8 mouse cellular contexts compared by ENCODE assay signal in the genomic region with DNA sequence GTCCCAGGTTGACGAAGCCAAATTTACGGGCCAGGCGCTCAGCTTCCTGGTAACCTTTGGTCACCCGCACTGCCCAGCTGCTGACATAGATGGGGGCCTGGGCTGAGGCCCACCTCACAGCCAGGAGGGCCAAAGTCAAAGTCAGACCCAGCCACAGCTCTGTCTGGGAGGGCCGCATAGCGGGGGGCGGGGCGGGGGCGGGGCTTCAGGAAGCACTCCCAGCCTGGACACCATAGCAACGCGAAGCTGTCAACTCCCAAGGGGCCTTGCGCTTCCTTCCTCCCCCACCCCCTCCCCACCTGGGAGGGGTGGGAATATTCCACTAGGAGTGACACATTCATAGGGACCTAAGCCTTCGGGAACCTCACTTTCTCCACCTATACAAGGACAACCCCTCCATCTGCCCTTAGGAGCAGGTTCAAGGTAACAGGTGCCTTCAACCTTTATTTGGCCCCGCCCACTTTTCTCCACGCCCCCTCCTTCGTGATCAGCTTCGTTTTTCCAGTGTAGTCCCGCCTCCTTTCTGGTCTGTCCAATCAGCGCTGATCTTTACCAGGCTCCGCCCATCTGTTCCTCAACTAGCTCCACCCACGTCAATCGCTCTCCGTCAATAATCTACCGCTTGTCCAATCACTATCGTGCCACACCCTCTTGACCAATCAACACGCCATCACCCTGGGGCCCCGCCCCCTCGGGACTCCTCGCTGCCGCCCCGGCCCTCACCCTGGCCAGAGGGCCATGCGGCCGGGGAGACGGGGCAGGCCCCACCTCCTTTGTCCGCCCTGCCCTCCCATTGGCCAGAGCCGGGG. TPM values are rescaled to one million over a fixed set of nuclear protein-coding genes. Genes with fewer than 3 reads are reported as not detected.
DNase-seq lines count a peak whose midpoint lies in the region; ATAC-seq lines count a peak whose summit lies in the region.

Gene Pcsk4, minus strand, starts transcription at position 226 of the 809 bp plus-strand sequence.
Gene Reep6, plus strand, starts transcription at position 681 of the 809 bp plus-strand sequence.

- H3K4me3 ChIP-seq in hindbrain, embryonic 14.5 days (replicated peaks; ENCODE audit: low read length), result peak within 1 kb of the TSS; percentile 43

- H3K27ac ChIP-seq in hindbrain, embryonic 14.5 days, result no peak within 1 kb of the TSS

- no peaks in the 10 kb centered on the region for H3K36me3 ChIP-seq in hindbrain, embryonic 14.5 days (replicated peaks; ENCODE audit: control insufficient read depth, insufficient read depth)

- DNase-seq in R1 (ENCODE audit: low read depth, low spot score), result peak; percentile 100
- DNase-seq in cerebellum, postnatal 25 days, result peak; percentile 95 to 97
- peak; percentile 82 to 91 for DNase-seq in frontal cortex, postnatal 25 days (ENCODE audit: low spot score in 2 of 2)
- peak; percentile 90 for DNase-seq in hindbrain, embryonic 14.5 days (ENCODE audit: low spot score)
- DNase-seq in layer of hippocampus, postnatal 36 days, result peak; percentile 93 to 94
- peak; percentile 98 for DNase-seq in lung, postnatal 36 days
- DNase-seq in retina, postnatal 7 days (ENCODE audit: low read depth, low spot score), result peak; percentile 98
- DNase-seq in urinary bladder, adult 2 months (ENCODE audit: low spot score), result peak; percentile 90

- no peaks in the 10 kb centered on the region; the same call in 1 of the 2 replicates for H3K4me1 ChIP-seq in hindbrain, embryonic 14.5 days (replicated peaks; ENCODE audit: control insufficient read depth, insufficient read depth, low read length)

- ATAC-seq in hindbrain, embryonic 14.5 days (ENCODE audit: low FRiP score), result peak; percentile 93

- H3K9me3 ChIP-seq in hindbrain, embryonic 14.5 days (ENCODE audit: control insufficient read depth, low read length), result no peaks in the 10 kb centered on the region

- WGBS in hindbrain, embryonic 14.5 days, result 4% methylated on average over 36 of the region's 36 CpGs

- H3K9ac ChIP-seq in hindbrain, embryonic 14.5 days, result peak within 1 kb of the TSS; percentile 58

- 0 out of 2 replicates have a peak, but pooled peaks cover 6% of the 10 kb centered on the region for H3K27me3 ChIP-seq in hindbrain, embryonic 14.5 days (ENCODE audit: control insufficient read depth, insufficient read depth, low read length)

- H3K4me2 ChIP-seq in hindbrain, embryonic 14.5 days (replicated peaks), result peak within 1 kb of the TSS; percentile 87

RNA-seq across cellular contexts. Expression of gene Pcsk4, which starts in this region (rescaled TPM):
- 4.4 and 4.7 TPM in 2 replicates for polyA plus RNA-seq in hindbrain, embryonic 14.5 days (2014; fragmentation: Nextera tagmentation; extraction: Ambion mirVana)
- 1 to 10 TPM; 2.2 to 2.6 TPM for total RNA-seq in layer of hippocampus, postnatal 36 days (2021)
- polyA plus RNA-seq in urinary bladder, adult 2 months (2012; rRNA removed), result 9.5 and 9.9 TPM in 2 replicates

RNA-seq across cellular contexts. Expression of gene Reep6, which starts in this region (rescaled TPM):
- polyA plus RNA-seq in hindbrain, embryonic 14.5 days (2014; fragmentation: Nextera tagmentation; extraction: Ambion mirVana), result 5.3 and 5.8 TPM in 2 replicates
- total RNA-seq in layer of hippocampus, postnatal 36 days (2021), result 10 to 100 TPM in 1 of 2 experiments, 1 to 10 TPM in 1; 8.6 to 10.3 TPM
- polyA plus RNA-seq in urinary bladder, adult 2 months (2012; rRNA removed), result 7.7 and 18.0 TPM in 2 replicates
